Mouse (Mus musculus): Measurements from ENCODE around the gene Efcab12.

DNA sequence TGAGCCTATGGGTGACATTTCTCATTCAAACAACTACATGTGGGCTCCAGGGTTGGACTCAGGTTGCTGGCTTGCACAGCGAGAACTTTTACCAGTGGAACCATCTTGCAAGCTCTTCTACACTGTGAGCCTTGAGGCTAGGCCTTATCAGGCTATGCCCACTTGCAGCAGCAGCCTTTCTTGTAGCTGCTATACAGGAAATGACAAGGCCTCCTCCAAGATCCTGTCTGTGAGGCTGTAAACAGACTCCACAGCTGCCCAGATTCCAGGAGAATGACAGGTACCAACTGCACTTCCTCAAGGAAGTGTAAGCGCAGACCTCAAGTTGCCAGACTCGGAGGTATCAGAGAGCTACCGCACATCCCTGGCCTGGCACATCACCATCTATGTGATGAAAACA lies 70.0 kb downstream of the Efcab12 start:
- TF ChIP-seq POLR2A (IDR thresholded peaks at IDR 0.05; ENCODE audit: borderline replicate concordance, extremely low read depth, insufficient read depth, insufficient read length, poor library complexity, severe bottlenecking) (no peak), CTCF (IDR thresholded peaks at IDR 0.05; ENCODE audit: borderline replicate concordance, extremely low read depth, insufficient read depth, insufficient read length) (no peak)
